Mouse (Mus musculus): ENCODE data around the gene Stam2. TPM values are rescaled to one million over a fixed set of nuclear protein-coding genes. Genes with fewer than 3 reads are reported as not detected.

Stam2 gene
- total and polyA plus RNA-seq, 2 experiments from 2014 or later = 30.6 to 40.3 TPM

DNA sequence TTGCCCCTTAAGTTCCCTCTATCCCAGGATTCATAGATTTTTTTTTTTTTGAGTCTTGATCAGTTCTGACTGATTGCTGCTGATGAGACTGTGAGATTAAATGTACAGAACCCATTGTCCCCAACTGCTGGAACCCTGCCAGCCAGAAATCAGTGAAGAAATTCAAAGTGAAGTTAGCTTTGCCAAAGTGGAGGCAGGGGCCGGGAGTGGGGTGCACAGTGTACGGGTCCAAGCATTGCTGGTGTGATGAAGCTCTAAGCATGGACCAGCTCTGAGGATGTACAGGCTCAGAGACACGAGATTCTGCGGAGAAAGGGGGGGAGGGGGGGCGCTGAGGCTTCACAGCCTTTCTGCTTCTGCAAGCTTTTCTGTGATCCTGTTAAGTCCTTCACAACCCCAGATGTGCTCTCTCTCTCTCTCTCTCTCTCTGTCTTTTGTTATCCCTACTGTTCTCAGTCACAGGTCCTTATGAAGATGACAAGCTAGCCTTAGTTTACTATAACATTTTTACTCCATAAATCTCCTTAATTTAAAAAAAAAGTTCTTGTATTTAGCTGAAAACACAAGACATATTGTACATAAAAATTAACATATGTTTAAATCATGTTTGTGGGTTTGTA is 30.8 kb upstream of the Stam2 start:
- H3K4me2 ChIP-seq (ENCODE audit: low read depth) = no peak overlapping the region
- no peaks in the 10 kb centered on the region for H3K9me3 ChIP-seq (ENCODE audit: low read length)
- H3K27ac ChIP-seq (ENCODE audit: low read depth, low read length) = no peak overlapping the region
- ATAC-seq = no peak
- no peaks in the 10 kb centered on the region for H3K27me3 ChIP-seq (ENCODE audit: insufficient read depth, low read length)
- no peak overlapping the region for H3K4me3 ChIP-seq (ENCODE audit: low read depth, low read length)
- H3K4me1 ChIP-seq (ENCODE audit: insufficient read depth) = no peaks in the 10 kb centered on the region
- TF ChIP-seq CTCF (IDR thresholded peaks at IDR 0.05; ENCODE audit: low read depth) = no peak
- no peak for DNase-seq
- WGBS = 10% methylated on average over 5 of the region's 5 CpGs
- no peak overlapping the region for H3K9ac ChIP-seq
- H3K36me3 ChIP-seq (ENCODE audit: insufficient read depth) = no peaks in the 10 kb centered on the region

DNA sequence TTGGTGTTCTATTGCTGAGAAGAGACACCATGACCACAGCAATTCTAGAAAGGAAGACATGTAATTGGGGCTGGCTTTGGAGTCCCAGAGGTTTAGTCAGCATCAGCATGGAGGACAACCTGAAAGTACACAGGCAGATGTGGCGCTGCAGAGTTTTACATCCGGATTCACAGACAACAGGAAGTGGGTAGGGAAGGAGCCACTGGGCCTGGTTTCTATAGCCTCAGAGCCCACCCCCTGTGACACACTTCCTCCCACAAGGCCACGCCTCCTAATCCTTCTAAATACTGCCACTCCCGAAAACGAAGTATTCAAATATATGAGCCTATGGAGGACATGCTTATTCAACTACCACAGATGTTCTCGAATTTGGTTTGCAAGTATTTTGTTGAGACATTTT is 23.0 kb upstream of the Stam2 start:
- H3K27ac ChIP-seq (ENCODE audit: low read depth, low read length) = no peak overlapping the region
- H3K9me3 ChIP-seq (ENCODE audit: low read length) = no peaks in the 10 kb centered on the region
- 94% methylated on average over 6 of the region's 6 CpGs for WGBS
- H3K36me3 ChIP-seq (ENCODE audit: insufficient read depth) = no peaks in the 10 kb centered on the region
- H3K9ac ChIP-seq = no peak overlapping the region
- no peaks in the 10 kb centered on the region for H3K27me3 ChIP-seq (ENCODE audit: insufficient read depth, low read length)
- ATAC-seq (no peak), DNase-seq (no peak)
- H3K4me2 ChIP-seq (ENCODE audit: low read depth) = no peak overlapping the region
- no peak overlapping the region for H3K4me3 ChIP-seq (ENCODE audit: low read depth, low read length)
- no peaks in the 10 kb centered on the region for H3K4me1 ChIP-seq (ENCODE audit: insufficient read depth)
- TF ChIP-seq CTCF (IDR thresholded peaks at IDR 0.05; ENCODE audit: low read depth) = no peak

DNA sequence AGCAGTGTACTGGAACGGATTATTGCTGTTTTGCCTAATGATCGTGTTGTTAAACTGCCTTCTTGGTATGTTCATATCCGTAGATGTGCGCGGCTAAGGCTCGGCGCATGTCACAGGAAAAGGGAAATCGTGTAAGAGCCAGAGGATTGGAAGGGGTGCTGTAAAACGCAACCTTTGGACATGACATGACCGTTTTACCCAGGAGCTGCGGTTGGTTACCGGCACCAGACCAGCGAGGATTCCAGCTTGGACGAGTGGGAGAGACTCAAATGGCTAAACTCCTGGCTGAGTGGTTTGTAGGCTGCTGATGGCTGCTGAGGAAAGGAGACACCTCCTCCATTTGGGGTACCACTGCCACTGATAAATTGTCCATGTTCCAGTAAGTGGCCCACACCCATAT is 21.8 kb upstream of the Stam2 start:
- TF ChIP-seq CTCF (IDR thresholded peaks at IDR 0.05; ENCODE audit: low read depth) = no peak
- H3K4me1 ChIP-seq (ENCODE audit: insufficient read depth) = no peaks in the 10 kb centered on the region
- no peak overlapping the region for H3K4me2 ChIP-seq (ENCODE audit: low read depth)
- no peak overlapping the region for H3K4me3 ChIP-seq (ENCODE audit: low read depth, low read length)
- H3K9ac ChIP-seq = no peak overlapping the region
- no peaks in the 10 kb centered on the region for H3K36me3 ChIP-seq (ENCODE audit: insufficient read depth)
- no peaks in the 10 kb centered on the region for H3K27me3 ChIP-seq (ENCODE audit: insufficient read depth, low read length)
- no peak overlapping the region for H3K27ac ChIP-seq (ENCODE audit: low read depth, low read length)
- ATAC-seq = no peak
- 86% methylated on average over 14 of the region's 14 CpGs for WGBS
- H3K9me3 ChIP-seq (ENCODE audit: low read length) = no peaks in the 10 kb centered on the region
- no peak for DNase-seq

DNA sequence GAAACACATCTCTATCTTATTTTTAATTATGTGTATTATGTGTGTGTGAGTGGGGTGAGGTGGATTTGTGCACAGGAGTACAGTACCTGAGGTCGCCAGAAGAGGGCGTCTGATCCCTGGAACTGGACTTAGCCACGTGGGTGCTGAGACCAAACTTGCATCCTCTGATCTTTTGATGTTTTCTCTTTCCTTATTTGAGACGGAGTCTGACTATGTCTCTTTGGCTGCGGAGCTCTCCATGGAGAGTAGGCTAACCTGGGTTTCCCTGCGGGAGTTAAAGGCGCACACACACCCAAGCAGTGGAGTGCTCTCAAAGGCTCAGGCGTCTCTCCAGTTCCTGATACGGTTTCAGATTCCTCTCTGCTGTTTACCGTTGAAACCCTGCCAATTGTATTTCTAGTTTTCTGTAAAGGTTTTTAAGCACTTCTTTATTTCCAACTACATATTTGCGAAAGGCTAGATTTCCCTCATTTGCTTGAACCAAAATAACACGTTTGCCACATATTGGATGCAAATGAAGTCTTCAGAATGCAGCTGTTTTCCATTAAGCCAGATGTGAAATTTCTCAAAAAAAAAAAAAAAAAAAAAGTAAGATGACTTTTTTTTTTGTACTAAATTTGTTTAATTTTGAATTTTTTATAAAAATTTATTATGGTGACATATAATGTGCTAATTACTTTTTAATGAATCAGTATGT is 21.1 kb upstream of the Stam2 start:
- WGBS = 9% methylated on average over 12 of the region's 12 CpGs
- peak; percentile 86 for ATAC-seq
- H3K4me3 ChIP-seq (ENCODE audit: low read depth, low read length) = peak overlapping the region; percentile 11

DNA sequence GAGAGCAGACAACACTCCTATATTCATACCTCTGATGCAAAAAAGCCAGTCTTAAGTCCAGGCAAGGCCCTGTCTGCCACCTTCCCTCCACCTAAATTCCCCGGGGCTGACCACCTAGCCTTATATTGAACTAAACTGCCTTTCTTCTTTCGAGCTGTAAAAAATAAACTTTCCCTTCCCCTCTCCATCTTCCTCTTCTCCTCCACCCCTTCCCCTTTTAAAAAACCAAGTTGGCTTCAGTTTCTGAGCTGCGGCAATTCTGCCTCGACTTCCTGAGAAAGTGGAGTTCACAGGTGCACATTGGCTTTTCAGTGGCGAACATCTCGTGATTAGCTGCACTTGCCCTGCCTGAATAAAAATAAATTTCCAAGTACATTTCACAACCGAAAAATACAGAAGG is 20.4 kb upstream of the Stam2 start:
- ATAC-seq (no peak), DNase-seq (no peak)
- Histone ChIP-seq H3K27ac (ENCODE audit: low read depth, low read length) (no peak overlapping the region), H3K9me3 (ENCODE audit: low read length) (no peaks in the 10 kb centered on the region), H3K4me2 (ENCODE audit: low read depth) (no peak overlapping the region), H3K4me1 (ENCODE audit: insufficient read depth) (no peaks in the 10 kb centered on the region), H3K36me3 (ENCODE audit: insufficient read depth) (no peaks in the 10 kb centered on the region), H3K4me3 (ENCODE audit: low read depth, low read length) (no peak overlapping the region), H3K27me3 (ENCODE audit: insufficient read depth, low read length) (no peaks in the 10 kb centered on the region), H3K9ac (no peak overlapping the region)
- TF ChIP-seq CTCF (IDR thresholded peaks at IDR 0.05; ENCODE audit: low read depth) = no peak
- WGBS = 69% methylated on average over 7 of the region's 7 CpGs

More for the DNA sequence above, 21.1 kb upstream of the Stam2 start:
- DNase-seq = peak; percentile 84
- Histone ChIP-seq H3K9me3 (ENCODE audit: low read length) (no peaks in the 10 kb centered on the region), H3K4me1 (ENCODE audit: insufficient read depth) (no peaks in the 10 kb centered on the region), H3K4me2 (ENCODE audit: low read depth) (peak overlapping the region; percentile 41), H3K9ac (no peak overlapping the region), H3K36me3 (ENCODE audit: insufficient read depth) (no peaks in the 10 kb centered on the region), H3K27ac (ENCODE audit: low read depth, low read length) (no peak overlapping the region), H3K27me3 (ENCODE audit: insufficient read depth, low read length) (no peaks in the 10 kb centered on the region)
- peak; percentile 93 for TF ChIP-seq CTCF (IDR thresholded peaks at IDR 0.05; ENCODE audit: low read depth)

DNA sequence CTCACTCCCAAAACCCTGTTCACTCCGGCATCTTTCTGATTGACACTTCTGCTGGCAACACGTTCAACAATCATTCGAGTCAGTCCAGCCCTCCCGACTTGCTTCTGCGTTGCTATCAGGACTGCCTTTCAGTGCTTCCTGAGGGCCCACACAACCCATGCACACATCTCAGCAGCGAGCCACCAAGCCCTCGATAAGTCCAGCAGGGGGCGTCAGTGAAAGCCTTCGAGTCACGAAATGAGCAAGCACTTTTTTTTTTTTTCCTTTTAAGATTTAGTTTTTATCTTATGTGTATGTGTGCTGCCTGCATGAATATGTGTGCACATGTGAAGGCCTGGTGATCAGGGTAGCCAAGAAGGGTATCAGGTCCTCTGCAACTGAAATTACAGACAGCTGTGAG is 16.5 kb upstream of the Stam2 start:
- H3K4me3 ChIP-seq (ENCODE audit: low read depth, low read length) = no peak overlapping the region
- 23% methylated on average over 10 of the region's 10 CpGs for WGBS
- H3K27ac ChIP-seq (ENCODE audit: low read depth, low read length) = no peak overlapping the region
- no peaks in the 10 kb centered on the region for H3K27me3 ChIP-seq (ENCODE audit: insufficient read depth, low read length)
- H3K9ac ChIP-seq = no peak overlapping the region
- peak; percentile 78 for TF ChIP-seq CTCF (IDR thresholded peaks at IDR 0.05; ENCODE audit: low read depth)
- H3K4me2 ChIP-seq (ENCODE audit: low read depth) = no peak overlapping the region
- H3K9me3 ChIP-seq (ENCODE audit: low read length) = no peaks in the 10 kb centered on the region
- no peaks in the 10 kb centered on the region for H3K4me1 ChIP-seq (ENCODE audit: insufficient read depth)
- no peaks in the 10 kb centered on the region for H3K36me3 ChIP-seq (ENCODE audit: insufficient read depth)
- DNase-seq = peak; percentile 74
- peak; percentile 37; the same call in 1 of the 2 replicates for ATAC-seq

DNA sequence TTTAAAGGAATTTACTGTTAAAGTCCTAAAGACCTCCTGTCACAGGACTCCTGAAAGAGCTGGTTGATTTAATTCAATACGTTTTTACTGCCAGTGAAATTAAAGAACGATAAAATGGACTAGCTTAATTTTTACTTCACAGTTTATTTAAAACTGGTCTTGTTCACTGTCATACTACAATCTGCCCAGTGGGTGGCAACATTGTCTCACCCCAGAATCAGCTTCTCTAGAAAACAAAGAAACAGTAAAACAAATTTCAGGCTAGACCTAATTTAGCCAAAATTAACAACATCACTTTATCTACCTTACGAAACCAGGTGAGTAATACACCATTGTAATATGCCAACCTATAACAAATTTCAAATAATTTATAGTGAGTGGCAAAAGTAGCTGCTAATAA is 14.6 kb upstream of the Stam2 start:
- WGBS = 14% methylated on average over 3 of the region's 3 CpGs
- no peak overlapping the region for H3K4me3 ChIP-seq (ENCODE audit: low read depth, low read length)
- no peaks in the 10 kb centered on the region for H3K27me3 ChIP-seq (ENCODE audit: insufficient read depth, low read length)
- H3K27ac ChIP-seq (ENCODE audit: low read depth, low read length) = no peak overlapping the region
- no peaks in the 10 kb centered on the region for H3K36me3 ChIP-seq (ENCODE audit: insufficient read depth)
- H3K4me2 ChIP-seq (ENCODE audit: low read depth) = no peak overlapping the region
- no peaks in the 10 kb centered on the region for H3K4me1 ChIP-seq (ENCODE audit: insufficient read depth)
- H3K9me3 ChIP-seq (ENCODE audit: low read length) = no peaks in the 10 kb centered on the region
- peak; percentile 85 for TF ChIP-seq CTCF (IDR thresholded peaks at IDR 0.05; ENCODE audit: low read depth)
- peak; percentile 78 for DNase-seq
- H3K9ac ChIP-seq = no peak overlapping the region
- ATAC-seq = peak; percentile 28; the same call in 1 of the 2 replicates
